Mouse (Mus musculus): ENCODE data around the gene Rcn3.

GRCm38 (mm10) chr7:45129776-45130512 is 37.9 kb upstream of the Rcn3 start:
- no peak for TF ChIP-seq USF2 (IDR thresholded peaks at IDR 0.05; ENCODE audit: borderline replicate concordance in 1 of 2, insufficient read depth in 1 of 2, low read depth in 1 of 2, low read length in 2 of 2)
- TF ChIP-seq MAX (IDR thresholded peaks at IDR 0.05; ENCODE audit: low read length), result no peak
- TF ChIP-seq CTCF (IDR thresholded peaks at IDR 0.05 in 2 of 3, conservative IDR thresholded peaks at IDR 0.05 in 1 of 3; ENCODE audit: control insufficient read depth in 1 of 3, insufficient read depth in 1 of 3, low read depth in 2 of 3, low read length in 3 of 3, poor library complexity in 1 of 3, severe bottlenecking in 1 of 3), result no peak
- TF ChIP-seq E2F4 (IDR thresholded peaks at IDR 0.05; ENCODE audit: borderline replicate concordance, low read depth, low read length), result no peak
- no peak for TF ChIP-seq EP300 (IDR thresholded peaks at IDR 0.05; ENCODE audit: low read depth in 1 of 2, low read length in 2 of 2)
- TF ChIP-seq POLR2A (IDR thresholded peaks at IDR 0.05; ENCODE audit: control insufficient read depth in 1 of 2, insufficient read depth in 1 of 2, low read depth in 1 of 2, low read length in 2 of 2, poor library complexity in 1 of 2), result no peak
- TF ChIP-seq GATA1 (IDR thresholded peaks at IDR 0.05; ENCODE audit: low read depth, low read length), result no peak
- no peak for TF ChIP-seq MYC (IDR thresholded peaks at IDR 0.05; ENCODE audit: low read depth, low read length)
- TF ChIP-seq ZC3H11A (IDR thresholded peaks at IDR 0.05; ENCODE audit: low read depth, low read length), result no peak
- no peak for TF ChIP-seq MXI1 (IDR thresholded peaks at IDR 0.05; ENCODE audit: low read depth, low read length)

Data from MEL (cell line).